Comparison of ENCODE assay signal across 25 mouse cellular contexts in genomic region chr4:142246698-142247097, GRCm38 (mm10). TPM values are rescaled to one million over a fixed set of nuclear protein-coding genes. Genes with fewer than 3 reads are reported as not detected.
DNase-seq lines count a peak whose midpoint lies in the region.
"Had no signal": no experiment of that assay in that cellular context is flagged by ENCODE, and none has a peak within 500 bp of the region (broad histone marks: within the 10 kb centered on the region; RNA-seq: fewer than 3 reads in every experiment).

No protein-coding gene starts in this region.

- H3K27me3 ChIP-seq in heart, embryonic 10.5 days (ENCODE audit: insufficient read depth, poor library complexity, severe bottlenecking) = no peaks in the 10 kb centered on the region
- H3K27me3 ChIP-seq in embryonic facial prominence, embryonic 10.5 days (replicated peaks; ENCODE audit: low read depth, poor library complexity, severe bottlenecking) = no peaks in the 10 kb centered on the region
- H3K27me3 ChIP-seq: forebrain, embryonic 12.5 days; heart, embryonic 15.5 days; limb, embryonic 13.5 days; lung, embryonic 15.5 days; neural tube, embryonic 13.5 days; Patski; stomach, embryonic 15.5 days had no signal

- no peaks in the 10 kb centered on the region for H3K36me3 ChIP-seq in heart, embryonic 10.5 days
- H3K36me3 ChIP-seq in embryonic facial prominence, embryonic 10.5 days (replicated peaks) = no peaks in the 10 kb centered on the region
- H3K36me3 ChIP-seq: forebrain, embryonic 12.5 days; heart, embryonic 15.5 days; limb, embryonic 13.5 days; lung, embryonic 15.5 days; neural tube, embryonic 13.5 days; stomach, embryonic 15.5 days had no signal

- intact Hi-C loops in left cerebral cortex, postnatal 4 days (cut with DNase I) = loop anchor here (5.0 kb wide), 1 partner anchor 94 kb away; no protein-coding TSS in a partner anchor

- H3K4me3 ChIP-seq in heart, embryonic 10.5 days = no peak overlapping the region
- no peak overlapping the region for H3K4me3 ChIP-seq in embryonic facial prominence, embryonic 10.5 days
- H3K4me3 ChIP-seq: erythroblast, embryonic 14.5 days; forebrain, embryonic 12.5 days; gastrocnemius, adult 2 months; heart, embryonic 15.5 days; left cerebral cortex, adult 2 months; limb, embryonic 13.5 days; lung, embryonic 15.5 days; neural tube, embryonic 13.5 days; stomach, embryonic 15.5 days had no signal

- H3K9me3 ChIP-seq in heart, embryonic 10.5 days = no peaks in the 10 kb centered on the region
- no peaks in the 10 kb centered on the region for H3K9me3 ChIP-seq in embryonic facial prominence, embryonic 10.5 days
- H3K9me3 ChIP-seq: forebrain, embryonic 12.5 days; heart, embryonic 15.5 days; limb, embryonic 13.5 days; lung, embryonic 15.5 days; neural tube, embryonic 13.5 days; stomach, embryonic 15.5 days had no signal

- DNase-seq in heart, embryonic 10.5 days (ENCODE audit: low spot score) = no peak
- DNase-seq in heart, adult 8-10 months (ENCODE audit: low spot score) = no peak
- peak; percentile 56 for DNase-seq in left cerebral cortex, postnatal 4 days
- DNase-seq in left cerebral cortex, adult 18-20 months (ENCODE audit: low spot score in 2 of 2) = no peak
- DNase-seq in embryonic facial prominence, embryonic 10.5 days (ENCODE audit: low spot score) = no peak
- DNase-seq in retina, embryonic 14.5 days (ENCODE audit: low spot score) = peak; percentile 22
- DNase-seq in kidney, postnatal 10 days = no peak
- DNase-seq: adrenal gland, postnatal 25 days; cerebellum, adult 18-20 months; gastrocnemius, adult 2 months; gastrocnemius, postnatal 36 days; heart, adult 18-20 months; kidney, adult 9 months; kidney, postnatal 14 days; right cerebral cortex, postnatal 25 days had no signal

- H3K4me1 ChIP-seq in heart, embryonic 10.5 days = peaks cover 36% of the 10 kb centered on the region
- H3K4me1 ChIP-seq in embryonic facial prominence, embryonic 10.5 days = peaks cover 44% of the 10 kb centered on the region

- WGBS in heart, embryonic 10.5 days = 25% methylated on average over 5 of the region's 5 CpGs
- 25% methylated on average over 5 of the region's 5 CpGs for WGBS in embryonic facial prominence, embryonic 10.5 days

- H3K27ac ChIP-seq in heart, embryonic 10.5 days = 0 out of 2 replicates have a peak overlapping the region, but pooled peaks have one; percentile 22
- H3K27ac ChIP-seq in embryonic facial prominence, embryonic 10.5 days (replicated peaks) = peak overlapping the region; percentile 1; the same call in 1 of the 2 replicates
- H3K27ac ChIP-seq: forebrain, embryonic 12.5 days; gastrocnemius, adult 2 months; heart, embryonic 15.5 days; left cerebral cortex, adult 2 months; limb, embryonic 13.5 days; lung, embryonic 15.5 days; neural tube, embryonic 13.5 days; stomach, embryonic 15.5 days had no signal

RNA-seq across cellular contexts. Expression of gene Kazn, which starts 7.5 kb away (rescaled TPM):
- 11.2 and 12.2 TPM in 2 replicates for polyA plus RNA-seq in heart, embryonic 10.5 days (2016; fragmentation: Nextera tagmentation; extraction: Ambion mirVana)
- total RNA-seq in heart, adult 8-10 months (2022) = 1 to 10 TPM; 2.9 to 4.0 (median 3.5) TPM
- total RNA-seq in left cerebral cortex, postnatal 4 days (2021) = 10 to 100 TPM; 68.9 to 70.4 TPM
- total RNA-seq in left cerebral cortex, adult 18-20 months (2021) = 10 to 100 TPM; 76.8 to 79.4 TPM
- polyA plus RNA-seq in embryonic facial prominence, embryonic 10.5 days (2016; fragmentation: Nextera tagmentation; extraction: Ambion mirVana) = 13.3 and 13.8 TPM in 2 replicates
- total RNA-seq: MEL had no signal

Comparison
In these comparisons a context has a peak if more than half of its experiments do, and no peak if none do; other contexts are left out.
1. DNase-seq: peak in left cerebral cortex, postnatal 4 days (single experiment) and retina, embryonic 14.5 days (single experiment); none in heart, embryonic 10.5 days (single experiment), heart, adult 8-10 months (single experiment), left cerebral cortex, adult 18-20 months (0 of 2), embryonic facial prominence, embryonic 10.5 days (single experiment) and kidney, postnatal 10 days (single experiment).
2. RNA of gene Kazn, which starts 7.5 kb away (total RNA-seq): 76.8 to 79.4 TPM in left cerebral cortex, adult 18-20 months and 68.9 to 70.4 TPM in left cerebral cortex, postnatal 4 days; 2.9 to 4.0 TPM in heart, adult 8-10 months; every median in the first group is over 10 times any median in the second.